Mouse (Mus musculus) heart, postnatal 25 days (tissue): ENCODE data around the gene Rhbdd1. TPM values are rescaled to one million over a fixed set of nuclear protein-coding genes. Genes with fewer than 3 reads are reported as not detected.

Source experiments
- DNase-seq: peaks from one replicate; pipeline ENCODE4 v3.0.0; 2022; ENCODE audit warnings: low spot score
- intact Hi-C: fragments of 180-260 bp; cut with DNase I; formaldehyde crosslinking; loops from one replicate; pipeline ENCODE4 v1.15.1; 2025
- total RNA-seq, 2 experiments: library from RNA; stranded (reverse); gene quantifications; 2 replicates each; pipeline ENCODE4 v1.2.3; 2021

Gene Rhbdd1
- total RNA-seq, 2 experiments from 2014 or later = 10.2 TPM

DNA sequence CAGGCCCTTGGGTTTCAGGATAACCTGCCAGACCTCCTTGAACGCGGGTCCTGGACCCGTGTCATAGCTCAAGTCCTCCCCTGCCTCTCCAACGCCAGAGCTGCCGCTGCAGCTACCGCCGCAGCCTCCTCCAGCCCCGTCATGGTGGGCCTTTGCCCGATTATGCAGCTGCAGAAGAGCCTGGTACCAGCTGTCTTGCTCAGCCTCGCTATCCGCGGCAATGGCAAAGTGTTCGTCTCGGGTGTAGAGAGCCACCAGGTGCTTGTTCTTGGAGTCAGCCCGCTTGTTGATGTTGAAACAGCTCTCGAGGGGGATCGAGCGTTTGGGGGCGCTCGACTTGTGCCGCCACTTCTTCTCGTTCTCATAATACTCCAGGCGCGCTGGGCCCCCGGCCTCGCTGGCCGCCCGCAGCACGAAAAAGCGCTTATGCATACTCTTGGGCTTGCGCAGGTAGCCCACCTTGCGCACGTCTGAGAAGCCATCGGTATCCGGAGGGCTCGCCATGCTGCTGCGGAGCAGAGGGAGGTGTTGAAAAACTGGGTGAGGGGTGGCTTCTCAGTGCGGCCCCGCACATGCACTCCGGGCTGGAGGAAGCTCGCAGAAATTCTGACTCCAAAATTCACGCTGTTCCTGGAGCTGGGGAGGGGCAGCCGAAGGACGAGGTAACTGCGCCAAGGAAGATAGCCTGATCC lies 26.1 kb upstream of the Rhbdd1 start:
- intact Hi-C loops = loop anchor here (2.0 to 10.0 kb wide), 8 partner anchors 142 to 773 kb away; no protein-coding TSS in a partner anchor
- DNase-seq = peak; percentile 19

DNA sequence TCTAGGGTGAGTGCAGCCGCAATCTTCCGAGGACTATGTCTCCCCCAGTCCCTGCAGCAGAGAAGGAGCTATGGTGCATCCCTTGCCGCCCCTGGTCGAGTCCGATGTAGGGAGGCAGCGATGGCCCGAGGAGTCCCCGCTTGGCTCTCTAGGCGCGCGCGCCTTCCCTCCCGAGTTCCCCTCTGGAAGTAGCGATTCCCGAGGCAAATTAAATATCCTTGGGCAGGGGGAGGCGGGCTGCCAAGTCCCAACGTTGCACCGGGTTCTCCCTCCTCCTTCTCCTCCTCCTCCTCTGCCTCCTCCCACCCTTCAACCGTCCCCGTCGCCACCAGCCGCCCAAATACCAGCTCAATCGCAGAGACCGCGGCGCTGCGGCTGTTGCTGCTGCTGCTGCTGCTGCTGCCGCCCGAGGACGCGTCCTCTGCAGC lies 25.5 kb upstream of the Rhbdd1 start:
- intact Hi-C loops = loop anchor here (2.0 to 10.0 kb wide), 5 partner anchors 142 to 774 kb away; no protein-coding TSS in a partner anchor
- DNase-seq = peak; percentile 72

DNA sequence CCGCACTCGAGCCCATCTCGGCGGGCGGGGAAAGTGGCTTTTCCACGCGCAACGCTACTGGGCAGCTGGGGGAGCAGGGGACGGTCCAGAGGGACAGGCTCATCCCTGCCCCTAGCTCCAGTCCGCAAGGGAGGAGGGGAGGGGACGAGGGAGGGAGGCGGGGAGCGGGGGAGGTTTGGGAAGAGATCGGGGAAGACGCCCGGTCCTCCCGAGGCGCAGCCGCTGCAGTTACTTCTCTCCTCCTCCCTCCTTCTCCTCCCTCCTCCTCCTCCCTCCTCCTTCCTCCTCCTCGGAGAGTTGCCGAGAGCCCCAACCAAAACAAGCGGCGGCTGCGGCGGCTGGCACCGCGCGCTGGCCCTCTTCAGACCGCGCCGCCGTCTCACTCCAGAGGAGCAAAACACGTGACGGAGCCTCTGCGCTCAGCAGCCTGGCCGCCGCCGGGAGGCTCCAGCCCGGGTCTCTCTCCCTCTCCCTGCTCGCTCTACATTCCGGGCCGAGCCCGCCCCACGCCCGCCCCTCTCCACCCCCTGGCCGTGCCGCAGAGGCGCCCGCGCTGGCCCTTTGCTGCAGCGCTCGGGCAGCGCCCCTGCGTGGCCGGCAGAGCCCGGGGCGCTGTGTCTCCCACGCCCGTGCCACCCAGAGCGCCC lies 25.0 kb upstream of the Rhbdd1 start, which contains the start of gene Irs1:
Irs1 (minus strand) TSS at position 266 of the 647 bp plus-strand sequence.
- peak; percentile 80 for DNase-seq
- intact Hi-C loops = loop anchor here (2.0 to 10.0 kb wide), 5 partner anchors 141 to 774 kb away; no protein-coding TSS in a partner anchor

DNA sequence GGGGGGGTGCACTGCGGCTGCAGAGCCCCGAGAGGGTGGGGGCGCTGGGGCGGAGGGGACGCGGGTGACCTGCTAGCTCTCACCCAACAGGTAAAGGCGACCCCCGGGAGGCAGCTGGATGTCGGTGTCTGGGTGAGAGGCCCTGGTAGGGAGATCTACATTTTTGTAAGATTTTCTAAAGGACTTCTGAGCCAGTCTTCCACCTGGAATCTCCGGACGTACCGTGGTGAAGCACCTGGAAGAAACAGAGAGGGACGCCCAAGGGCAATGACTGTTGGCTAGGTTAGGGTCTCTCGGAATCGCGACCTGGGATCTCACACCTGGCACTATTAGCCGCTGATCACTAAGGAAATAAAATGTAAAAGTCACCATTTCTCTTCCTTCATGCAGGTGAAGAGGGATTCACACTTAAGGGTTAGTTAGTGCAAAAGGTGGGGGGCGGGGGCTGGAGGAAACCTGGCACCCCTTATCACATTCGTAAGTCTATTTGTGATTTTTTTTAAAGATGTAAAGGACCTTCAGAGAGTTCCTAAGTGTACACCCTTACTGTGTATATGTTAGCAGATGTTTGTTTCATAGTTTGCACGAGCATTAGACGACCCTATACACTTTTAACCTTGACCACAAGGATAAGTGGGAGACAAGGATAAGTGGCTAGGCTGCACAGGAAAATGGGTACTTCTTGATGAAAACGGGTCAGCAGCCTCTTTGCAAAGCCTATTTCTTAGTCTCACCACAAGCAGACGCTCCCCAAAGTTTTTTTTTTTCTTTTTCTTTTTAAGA lies 24.1 kb upstream of the Rhbdd1 start:
- DNase-seq = no peak
- intact Hi-C loops = loop anchor here (2.0 to 10.0 kb wide), 5 partner anchors 140 to 775 kb away; no protein-coding TSS in a partner anchor

DNA sequence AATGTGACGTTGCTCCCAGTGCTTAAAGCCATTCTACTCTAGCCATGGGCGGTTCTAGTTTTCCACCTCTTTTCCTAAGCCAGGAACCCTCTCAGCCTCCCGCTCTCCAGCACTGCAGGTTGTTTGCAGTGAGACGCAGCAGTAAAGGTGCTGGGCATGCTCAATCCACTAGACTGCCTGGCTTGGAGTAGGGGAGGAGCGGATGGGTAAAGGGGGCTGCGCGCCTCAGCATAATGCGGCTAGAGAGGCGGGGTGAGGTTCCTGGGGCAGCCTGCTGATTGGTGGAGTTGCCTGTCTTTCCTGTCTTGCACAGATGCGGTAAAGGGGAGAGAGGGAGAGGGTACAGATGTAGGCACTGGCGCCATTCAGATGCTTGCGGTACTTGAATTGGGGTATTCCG lies 23.5 kb upstream of the Rhbdd1 start:
- intact Hi-C loops = loop anchor here (5.0 to 10.0 kb wide), 3 partner anchors 140 to 698 kb away; no protein-coding TSS in a partner anchor
- peak; percentile 20 for DNase-seq

DNA sequence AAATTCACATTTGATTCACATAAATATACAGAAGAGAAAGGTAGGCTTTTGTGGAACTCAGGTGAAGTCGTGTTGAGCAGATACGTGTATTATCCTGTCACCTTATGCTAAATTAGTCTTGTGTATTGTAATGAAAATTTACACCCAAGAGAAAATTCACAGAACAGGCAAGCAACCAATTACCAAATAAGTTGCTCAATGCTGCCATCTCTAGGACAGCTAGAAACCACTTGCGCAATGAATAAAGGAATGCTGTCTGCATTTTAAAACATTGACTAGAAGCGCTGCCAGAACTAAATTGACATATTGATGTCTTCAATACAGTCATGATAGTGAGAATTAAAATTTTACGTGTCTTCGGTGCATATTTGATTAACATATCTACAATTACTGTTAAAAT lies 22.1 kb upstream of the Rhbdd1 start:
- DNase-seq = no peak
- intact Hi-C loops = loop anchor here (1.0 to 10.0 kb wide), 4 partner anchors 138 to 978 kb away; no protein-coding TSS in a partner anchor

DNA sequence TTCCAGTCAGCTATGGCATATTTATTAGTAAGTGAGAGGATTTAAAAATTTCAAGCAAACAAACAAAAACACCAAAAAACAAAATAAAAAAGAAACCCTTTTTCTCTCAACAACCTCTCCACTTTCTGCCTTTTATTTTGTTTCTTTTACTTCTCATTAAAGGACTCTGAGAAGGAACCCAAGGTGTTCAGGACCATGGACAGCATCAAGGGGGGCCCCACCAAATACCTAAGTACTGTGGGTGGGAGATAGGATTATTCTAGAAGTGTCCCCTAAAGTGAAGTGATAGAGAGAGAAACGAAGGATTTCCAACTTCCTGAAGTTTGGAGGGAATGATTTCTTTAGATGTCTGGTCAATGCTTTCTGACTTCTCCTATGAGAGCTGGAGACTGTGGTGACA lies 17.7 kb upstream of the Rhbdd1 start:
- no peak for DNase-seq

DNA sequence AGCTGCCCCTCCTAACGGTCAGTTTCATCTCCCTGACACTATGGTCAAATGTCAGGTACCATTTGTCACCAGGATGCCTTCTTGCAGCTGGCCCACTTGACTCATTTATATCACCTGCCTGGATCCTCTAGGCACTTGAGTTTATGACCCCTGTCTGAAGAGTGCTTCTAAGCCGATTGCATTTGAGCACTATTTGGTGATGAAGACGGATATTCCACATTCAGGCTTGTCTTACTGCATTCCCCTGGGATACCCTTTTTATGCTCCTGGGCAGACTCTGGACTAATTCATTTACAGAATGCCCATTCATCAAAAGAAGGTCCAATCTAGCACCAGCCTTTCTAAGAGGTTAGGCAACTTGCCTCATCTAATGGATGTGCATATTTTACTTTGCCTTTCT lies 11.8 kb upstream of the Rhbdd1 start:
- intact Hi-C loops = no loop called here

More for the DNA sequence above, 17.7 kb upstream of the Rhbdd1 start:
- intact Hi-C loops = loop anchor here (10.0 kb wide), 1 partner anchor 704 kb away; no protein-coding TSS in a partner anchor

DNA sequence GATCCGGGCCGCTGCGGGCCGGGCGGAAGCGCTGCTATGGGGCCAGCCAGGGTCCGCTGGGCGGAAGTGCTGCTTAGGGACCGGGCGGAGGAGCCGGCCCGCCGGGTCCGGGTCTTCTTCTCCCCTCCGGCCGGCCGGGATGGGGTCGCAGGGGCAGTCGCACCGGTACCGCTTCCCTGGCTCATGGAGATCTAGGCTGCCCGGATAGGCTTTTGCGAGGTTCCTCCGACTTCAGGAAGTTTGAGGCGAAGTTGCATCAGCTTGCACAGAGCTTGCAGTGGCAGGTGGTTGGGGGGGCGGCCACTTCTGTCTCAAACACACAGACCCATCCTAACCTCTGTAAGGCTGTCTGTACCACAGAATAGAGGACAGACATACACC lies 484 bp downstream of the Rhbdd1 start:
- no peak for DNase-seq
- intact Hi-C loops = loop anchor here (5.0 kb wide), 2 partner anchors 116 to 406 kb away; partner anchors contain the start of gene Mff

More for the DNA sequence above, 11.8 kb upstream of the Rhbdd1 start:
- DNase-seq = no peak

DNA sequence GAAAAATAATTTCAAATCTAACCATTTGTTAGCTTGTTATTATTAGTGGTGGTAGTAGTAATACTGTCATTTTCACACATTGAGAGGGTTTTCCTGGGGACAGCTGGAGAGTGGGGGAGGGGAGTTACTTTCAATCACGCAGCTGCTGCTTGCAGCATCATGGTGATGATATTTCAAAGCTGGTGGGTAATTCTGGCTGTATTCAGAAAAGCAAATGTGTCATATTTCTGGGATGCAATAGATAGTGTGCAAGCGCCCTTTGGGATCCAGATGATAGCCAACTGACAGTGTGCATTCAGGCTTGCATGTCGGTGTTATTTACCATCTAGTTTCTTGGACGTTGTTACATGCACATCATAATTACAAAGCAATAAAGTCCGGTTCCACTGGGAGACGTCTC lies 4.2 kb downstream of the Rhbdd1 start:
- no peak for DNase-seq
- intact Hi-C loops = no loop called here

DNA sequence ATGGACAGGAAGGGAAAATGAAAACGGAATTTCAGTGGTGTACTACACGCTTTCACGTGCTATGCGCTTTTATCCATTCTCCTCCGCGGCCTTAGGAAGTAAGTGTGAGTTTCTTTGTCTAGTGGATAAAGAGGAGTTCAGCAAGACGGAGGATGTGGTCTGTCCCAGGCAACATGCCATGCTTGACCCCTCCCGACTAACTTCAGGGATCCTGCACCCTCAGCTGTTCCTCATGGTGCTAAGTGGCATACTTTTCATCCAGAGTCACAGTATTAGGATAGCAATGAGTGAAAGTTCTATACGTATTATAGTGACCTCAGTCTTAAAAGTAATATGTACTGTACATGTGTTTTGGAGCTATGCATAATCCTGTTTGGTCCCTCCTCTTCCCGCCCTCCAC lies 4.6 kb downstream of the Rhbdd1 start:
- intact Hi-C loops = no loop called here
- DNase-seq = no peak

DNA sequence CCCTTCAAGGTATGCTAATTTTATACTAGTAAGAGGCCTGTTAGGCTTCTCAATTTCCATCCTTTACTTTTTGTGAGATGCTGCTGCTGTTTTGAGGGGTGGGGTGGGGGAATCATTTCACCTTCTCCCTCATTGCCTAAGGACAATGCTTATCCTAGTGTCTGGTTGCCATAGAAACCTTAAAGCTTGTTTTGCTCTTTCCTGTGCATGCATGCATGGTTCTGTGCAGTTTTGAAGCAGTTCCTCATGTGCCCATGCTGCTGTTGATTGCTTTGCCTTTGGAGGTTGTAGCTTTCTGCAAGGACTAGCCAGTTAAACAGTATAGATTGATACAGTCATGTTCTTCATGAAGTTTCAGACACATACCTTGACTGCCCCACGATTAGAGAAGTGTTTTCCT lies 5.2 kb downstream of the Rhbdd1 start:
- DNase-seq = no peak

DNA sequence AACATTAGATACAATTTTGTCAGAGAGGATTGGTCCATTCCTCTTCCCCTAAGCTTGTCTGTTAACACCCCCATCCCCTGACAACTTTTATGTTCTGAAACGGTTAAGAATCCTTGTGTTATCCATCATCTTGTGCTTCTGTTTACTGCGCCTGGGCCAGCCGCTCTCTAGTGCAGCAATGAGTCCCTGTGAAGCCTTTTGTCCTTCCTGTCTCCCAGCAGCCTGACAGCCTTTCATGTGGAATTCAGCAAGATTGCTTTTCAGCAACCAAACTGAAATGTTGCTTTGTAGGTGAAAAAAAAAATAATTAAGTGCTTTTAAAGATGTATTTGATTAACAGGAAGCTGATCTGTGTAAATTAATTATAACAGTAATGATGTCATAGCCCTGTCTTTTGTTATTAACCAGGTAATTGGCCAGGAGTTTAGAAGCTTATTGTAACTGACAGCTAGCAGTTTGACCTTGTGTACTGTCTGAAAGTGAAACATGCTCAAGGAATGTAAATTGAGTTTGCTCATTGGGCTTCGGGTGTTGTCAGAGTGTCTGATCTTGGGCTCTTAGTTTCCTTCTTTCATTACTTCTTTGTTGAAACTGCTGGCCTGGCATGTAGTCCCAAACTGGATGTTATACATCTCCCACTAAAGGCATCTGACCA lies 8.0 kb downstream of the Rhbdd1 start:
- DNase-seq = no peak
- intact Hi-C loops = no loop called here

More for the DNA sequence above, 5.2 kb downstream of the Rhbdd1 start:
- intact Hi-C loops = no loop called here

DNA sequence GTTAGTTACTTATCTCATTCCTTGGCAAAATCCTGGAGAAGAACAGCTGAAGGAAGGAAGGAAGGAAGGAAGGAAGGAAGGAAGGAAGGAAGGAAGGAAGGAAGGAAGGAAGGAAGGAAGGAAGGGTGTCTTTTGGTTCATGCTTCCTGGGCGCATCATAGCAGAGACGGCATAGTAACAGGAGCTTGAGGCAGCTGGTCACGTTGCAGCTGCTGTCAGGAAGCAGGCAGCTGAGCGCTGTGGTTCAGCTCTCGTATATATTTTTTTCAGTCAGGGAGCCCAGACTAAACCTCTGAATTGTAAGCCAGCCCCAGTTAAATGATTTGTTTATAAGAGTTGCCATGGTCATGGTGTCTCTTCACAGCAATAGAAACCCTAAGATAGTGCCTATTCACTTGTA lies 9.9 kb downstream of the Rhbdd1 start:
- DNase-seq = no peak
- intact Hi-C loops = no loop called here

DNA sequence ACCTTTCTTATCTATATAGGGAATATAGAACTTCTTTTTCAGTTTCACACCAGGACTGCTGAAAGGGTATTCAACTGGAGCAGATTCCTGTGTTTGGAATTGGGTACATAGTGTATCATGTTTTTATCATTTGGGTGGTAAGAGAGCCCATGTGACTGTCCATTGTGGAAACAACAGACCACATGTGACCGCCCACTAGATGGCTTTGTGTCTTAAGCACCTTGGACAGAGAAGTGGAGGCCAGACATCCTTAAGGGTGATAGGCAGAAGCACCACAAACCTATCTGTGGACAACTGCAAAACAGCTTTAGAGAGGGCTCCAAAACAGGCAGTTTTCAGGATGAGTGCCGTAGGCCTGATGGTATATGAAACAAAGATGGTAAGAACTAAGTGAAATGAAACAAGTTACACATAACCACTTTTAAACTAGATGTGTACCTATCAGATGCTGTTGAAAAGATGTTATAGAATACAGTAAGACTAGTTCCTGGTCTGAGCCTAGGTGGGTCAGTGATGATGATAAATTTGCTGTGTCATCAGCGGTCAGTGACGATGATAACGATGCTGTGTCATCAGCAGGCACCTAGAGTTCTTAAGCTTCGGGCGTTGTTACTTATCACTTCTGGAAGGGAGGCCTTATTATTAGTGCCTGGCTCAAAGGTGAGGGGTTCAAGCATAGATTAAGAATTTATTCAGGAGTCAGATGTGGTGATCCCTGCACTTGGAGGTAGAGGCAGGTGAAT lies 12.0 kb downstream of the Rhbdd1 start:
- intact Hi-C loops = no loop called here
- no peak for DNase-seq

DNA sequence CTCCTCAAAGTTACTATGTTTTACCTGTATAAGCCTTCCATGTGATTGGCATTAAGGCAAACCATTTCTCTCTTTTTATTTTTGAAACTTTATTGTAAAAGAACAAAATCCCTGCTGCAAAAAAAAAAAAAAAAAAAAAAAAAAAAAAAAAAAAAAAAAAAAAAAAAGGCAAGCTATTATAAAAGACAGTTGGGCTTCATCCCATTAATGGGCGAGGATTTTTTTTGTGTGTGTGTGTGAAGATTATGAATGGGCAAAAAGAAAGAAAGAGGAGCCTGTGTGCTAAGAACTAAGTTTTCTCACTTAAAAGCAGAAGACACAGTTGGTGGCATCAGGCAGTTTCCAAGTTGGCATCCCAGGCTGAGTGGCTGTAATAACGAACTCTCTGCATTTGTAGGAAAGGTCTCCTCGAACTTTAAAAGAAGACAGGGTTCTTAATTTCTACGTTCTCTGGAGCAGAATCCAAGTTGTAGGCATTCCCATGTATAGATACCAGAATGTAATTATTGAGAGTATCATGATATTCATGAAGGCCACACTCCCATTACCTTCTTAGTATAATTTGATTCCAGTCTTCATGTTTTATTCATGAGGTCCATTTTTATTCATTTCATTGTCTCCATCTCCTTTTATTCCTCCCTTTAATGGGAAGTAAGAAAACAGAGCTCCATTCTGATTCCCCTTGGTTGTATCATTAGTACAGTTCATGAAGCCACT lies 13.1 kb downstream of the Rhbdd1 start:
- DNase-seq = no peak
- intact Hi-C loops = no loop called here

DNA sequence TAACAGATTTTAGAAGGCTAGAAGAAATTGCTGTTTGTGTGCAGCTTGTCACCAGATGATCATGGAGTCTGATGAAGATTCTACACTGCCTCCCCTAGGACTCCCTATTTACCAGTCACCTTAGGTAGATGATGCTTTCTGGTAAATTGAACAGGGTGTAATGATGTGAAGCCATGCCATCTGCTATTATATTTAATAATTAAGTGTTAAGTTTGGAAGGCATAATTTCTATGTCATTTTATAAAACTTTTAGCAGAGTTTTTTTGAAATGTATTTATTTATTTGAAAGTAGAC lies 13.6 kb downstream of the Rhbdd1 start:
- no peak for DNase-seq
- intact Hi-C loops = no loop called here

DNA sequence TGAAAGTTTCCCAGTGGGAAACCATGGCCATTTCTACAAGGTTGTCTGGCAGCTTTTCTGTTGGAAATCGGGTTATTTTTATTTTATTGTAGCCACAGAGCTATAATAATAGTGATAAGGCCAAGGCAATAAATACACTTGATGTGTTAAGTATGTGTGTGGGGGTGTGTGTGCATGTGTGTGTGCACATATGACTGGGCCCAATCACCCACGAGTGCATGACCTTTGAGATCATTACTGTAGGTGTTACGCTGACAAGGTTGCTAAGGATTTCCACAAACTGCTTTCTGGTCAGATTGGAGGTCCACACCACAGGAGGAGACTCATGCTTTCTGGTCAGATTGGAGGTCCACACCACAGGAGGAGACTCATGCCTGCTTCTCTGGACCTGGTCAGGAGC lies 18.3 kb downstream of the Rhbdd1 start:
- DNase-seq = no peak
- intact Hi-C loops = no loop called here

DNA sequence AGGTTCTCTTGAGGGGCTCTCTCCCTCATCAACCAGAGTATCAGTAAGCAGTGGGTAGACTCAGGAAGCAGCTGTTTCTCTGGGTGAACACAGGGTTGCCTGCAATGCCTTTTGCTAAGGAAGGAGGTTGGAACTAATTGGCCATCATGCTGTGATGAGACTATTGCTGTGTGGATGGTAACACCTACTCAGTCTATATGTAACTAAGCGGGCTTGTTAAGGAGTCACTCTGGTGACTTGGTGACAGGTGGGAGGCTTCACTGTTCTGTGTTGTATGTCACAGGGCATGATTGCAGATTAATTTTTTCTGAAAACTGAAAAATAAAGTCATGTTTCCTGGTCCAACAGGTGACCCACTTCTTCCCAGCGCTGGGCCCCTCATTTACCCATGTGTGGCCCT lies 36.8 kb downstream of the Rhbdd1 start:
- intact Hi-C loops = no loop called here
- no peak for DNase-seq
